Mouse (Mus musculus) thymus, postnatal 14 days (tissue): ENCODE data around the gene Triobp.
A peak's percentile ranks its signal among the peaks of the same experiment; 100 is the strongest.

ENCODE experiments used
- DNase-seq: peaks from one replicate; pipeline ENCODE4 v3.0.0; 2021

Gene Triobp

DNA sequence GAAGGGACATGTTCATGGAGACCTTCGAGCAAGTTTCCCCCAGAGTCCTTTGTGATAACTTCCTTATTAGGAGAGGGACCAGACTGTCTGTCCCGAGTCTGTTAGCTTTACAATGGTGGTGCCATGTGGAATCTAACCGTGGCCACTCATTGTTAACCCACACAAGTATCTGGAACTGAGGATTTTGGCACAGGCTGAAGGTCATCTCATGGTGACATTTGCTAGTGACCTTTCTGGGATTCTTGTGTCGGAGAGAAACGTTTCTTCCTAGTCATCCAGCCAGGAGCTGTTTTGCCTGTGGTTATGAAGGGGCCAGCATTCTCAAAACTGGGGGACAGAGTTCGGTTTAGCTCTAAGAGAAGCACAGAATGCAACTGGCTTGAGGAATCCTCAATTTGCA, 24.1 kb downstream of the Triobp start:
- no peak for DNase-seq

DNA sequence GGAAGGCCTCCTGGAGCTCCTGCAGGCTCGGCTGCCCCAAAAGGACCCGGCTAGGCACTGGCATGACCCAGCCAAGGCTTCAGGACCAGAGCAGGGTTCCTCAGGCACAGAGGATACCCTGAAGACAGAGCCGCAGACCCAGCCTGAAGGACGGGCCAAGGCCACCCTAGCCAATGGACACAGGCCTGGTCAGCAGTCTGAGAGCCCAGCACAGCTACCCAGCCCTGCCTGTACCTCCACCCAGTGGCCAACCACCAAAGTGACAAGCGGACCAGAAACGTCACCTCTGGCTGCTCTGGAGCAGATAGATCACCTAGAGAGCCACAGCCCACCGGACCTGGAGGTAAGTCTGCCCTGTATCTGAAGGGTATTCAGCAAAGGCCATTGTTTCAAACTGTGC, 26.4 kb downstream of the Triobp start:
- no peak for DNase-seq

DNA sequence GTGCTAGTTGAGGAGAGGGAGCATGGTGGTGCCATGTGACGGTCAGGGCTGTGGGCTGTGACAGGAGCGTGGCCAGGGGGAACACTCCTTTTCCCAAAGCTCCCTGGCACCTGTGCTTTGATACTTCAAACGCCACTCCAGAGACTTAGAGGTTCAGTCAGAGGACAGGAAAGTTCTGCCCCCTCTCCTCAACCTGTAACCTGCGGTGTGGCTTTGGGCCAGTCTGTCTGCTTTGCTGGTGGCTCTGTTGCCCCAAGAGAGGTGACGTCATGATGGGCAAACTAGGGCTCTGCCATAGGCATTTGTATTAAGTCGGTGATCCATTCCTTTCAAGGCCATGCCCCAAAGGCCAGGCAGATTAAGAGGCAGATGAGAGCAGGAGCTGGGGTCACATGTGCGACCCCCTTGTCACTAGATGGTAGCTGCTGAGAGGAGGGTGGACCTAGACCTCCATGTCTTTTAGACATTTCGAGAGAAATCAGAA, 30.2 kb downstream of the Triobp start:
- DNase-seq: no peak

DNA sequence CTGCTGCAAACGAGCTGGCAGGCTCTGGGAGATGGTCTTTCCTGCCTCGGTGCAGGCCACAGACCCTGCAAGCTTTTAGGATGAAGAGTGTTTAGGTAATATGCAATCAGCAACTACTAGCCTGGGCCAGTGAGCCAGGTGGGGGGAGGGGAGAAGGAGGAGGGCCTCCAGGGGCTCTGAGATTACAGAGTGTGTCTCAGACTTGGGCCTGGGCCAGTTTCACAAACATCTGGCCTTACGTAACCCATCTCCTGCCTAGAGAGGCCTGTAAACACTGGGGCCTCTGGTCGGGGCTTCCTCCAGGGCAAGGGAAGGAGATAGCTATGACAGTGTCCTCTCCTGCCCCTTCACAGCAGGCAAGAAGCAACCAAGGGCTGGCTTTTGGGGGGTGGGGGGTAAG, 31.4 kb downstream of the Triobp start:
- DNase-seq: no peak

DNA sequence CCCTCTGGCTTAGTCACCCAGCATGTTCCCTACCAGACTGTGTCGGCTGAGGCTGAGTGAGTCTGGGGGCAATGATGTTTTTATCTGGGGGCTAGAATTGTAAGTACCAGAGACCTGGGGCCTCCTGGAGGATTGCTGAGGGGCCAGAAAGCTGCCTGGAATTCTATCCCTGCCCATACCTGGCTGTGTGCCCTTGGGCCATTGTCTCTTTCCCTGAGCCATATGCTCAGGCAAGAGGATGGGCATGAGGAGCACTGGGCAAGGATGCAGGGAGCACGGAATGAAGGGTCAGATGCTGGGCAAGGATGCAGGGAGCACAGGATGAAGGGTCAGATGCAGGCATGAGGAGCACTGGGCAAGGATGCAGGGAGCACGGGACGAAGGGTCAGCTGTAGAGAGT, 32.6 kb downstream of the Triobp start:
- no peak for DNase-seq

DNA sequence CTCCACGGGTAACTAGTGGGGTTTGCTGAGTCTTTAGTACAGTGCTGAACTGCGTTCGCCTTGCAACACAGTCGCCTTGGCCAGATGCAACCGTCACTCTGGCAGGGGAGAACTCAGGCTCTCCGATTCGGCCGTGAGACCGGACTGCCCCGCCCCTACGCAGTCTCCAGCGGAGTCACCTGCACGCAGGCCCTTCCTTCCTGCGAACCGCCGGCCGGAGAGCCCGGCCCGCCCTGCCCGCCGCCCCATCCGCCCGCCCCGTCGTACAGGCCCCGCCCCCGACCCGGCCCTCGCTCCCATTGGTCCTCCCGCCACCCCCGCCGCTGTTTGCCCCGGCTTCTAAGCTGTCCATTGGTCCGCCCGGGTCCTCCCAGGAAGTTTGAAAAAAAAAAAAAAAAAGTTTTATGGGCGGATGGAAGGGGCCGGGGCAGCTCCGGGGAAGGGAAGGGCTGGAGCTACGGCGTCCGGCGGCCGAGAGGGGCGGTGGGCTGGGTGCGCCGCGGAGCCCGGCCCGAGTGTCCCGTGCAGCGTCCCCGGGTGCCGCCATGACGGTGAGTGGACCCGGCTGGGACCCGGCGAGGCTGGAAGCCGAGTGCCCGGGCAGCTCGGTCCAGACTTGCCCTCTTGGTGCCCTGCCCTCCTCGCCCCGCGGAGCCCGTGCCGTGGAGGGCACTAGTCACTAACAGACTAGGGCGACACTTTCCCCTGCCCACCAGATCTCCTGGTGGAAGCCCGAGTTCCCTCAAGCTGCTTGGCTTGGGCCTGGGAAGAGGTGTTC, 35.3 kb downstream of the Triobp start:
- DNase-seq: peak; percentile 89

DNA sequence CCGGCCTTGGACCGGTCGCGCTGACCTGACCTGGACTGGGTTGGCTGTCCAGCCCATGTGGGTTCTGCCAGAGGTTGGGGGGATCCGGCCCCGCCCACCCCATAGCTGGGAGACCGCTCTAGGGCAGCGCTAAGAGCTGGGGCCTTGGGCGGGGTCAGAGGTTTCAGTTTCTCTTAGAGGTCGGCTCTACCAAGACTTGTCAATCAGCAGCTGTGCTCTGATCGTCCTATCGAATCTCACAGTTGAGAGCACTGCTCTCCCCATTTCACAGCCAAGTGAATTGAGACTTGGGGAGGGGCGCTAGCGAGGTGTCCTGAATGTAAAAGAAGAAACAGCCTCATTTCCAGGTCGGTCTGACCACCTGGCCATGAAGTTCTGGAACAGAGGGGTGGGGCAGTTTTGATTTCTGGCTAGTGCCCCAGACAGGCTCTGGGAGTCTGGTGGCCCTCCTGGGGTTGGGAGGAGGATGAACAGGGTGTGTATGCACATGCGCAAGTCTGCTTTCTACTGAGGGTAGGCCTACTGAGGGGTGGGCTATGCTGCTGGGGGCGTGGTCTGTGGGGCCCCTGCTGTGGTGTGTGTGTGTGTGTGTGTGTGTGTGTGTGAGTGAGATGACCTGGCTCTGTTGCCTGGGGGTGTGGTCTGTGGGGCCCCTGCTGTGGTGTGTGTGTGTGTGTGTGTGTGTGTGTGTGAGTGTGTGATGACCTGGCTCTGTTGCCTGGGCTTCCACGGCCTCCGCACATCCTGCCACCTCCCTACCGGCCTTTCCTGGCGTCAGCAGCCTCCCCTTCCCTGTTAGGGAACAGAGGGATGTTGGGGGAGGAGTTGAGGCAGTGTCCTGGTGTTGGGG, 36.1 kb downstream of the Triobp start:
- DNase-seq: peak; percentile 65

DNA sequence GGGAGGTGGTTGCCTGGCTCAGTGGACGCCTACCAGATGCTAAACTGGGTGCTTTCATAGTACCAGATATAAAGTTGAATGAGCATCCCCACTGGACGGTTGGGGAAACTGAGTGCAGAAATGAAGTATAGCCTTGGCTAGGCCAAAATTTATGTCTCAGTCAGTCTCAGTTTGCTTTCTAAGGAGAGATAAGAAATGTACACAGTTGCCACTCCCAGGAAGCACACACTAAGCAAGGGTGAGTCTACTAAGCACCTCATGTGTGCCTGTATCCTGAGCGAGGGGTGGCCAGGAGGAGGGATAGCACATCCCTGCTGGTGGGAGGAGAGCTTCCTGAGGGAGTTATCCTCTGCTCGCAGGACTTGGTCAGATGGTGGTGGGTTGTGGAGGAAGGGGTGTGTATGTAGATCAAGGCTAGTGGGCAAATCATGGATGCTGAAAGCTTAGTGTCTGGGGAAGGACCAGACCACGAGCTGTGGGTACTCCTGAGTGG, 36.8 kb downstream of the Triobp start:
- DNase-seq: no peak

DNA sequence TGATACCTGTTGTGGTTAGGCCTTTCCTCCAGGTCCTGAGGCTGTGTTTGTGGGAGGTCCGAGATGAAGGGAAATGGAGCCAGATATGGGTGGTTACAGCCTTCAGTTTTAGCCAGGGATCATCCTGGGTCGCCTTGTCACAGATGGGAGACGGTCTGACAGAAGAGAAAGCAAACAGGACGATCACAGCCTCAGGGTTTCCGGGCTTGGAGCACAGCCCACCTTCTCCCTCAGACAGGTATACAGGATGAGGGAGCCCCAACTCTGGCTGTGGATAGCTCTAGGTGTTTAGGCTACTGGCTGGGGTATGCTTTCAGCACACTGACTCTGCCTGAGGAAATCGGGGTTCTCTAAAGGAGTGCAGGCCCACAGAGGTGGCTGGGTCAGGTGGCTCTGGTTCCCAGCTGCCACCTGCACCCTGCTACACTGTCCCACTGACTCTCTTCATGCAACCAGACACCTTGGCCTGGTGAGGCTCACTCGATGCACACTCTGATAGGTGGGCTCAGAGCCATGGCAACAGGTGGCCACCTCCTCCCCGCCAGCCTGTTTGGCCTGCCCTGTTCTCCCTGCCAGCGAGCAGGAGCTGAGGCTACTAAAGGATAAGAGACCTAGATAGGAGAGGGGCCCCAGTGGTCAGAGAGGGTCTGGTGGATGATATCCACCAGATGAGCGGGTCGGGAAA, 39.2 kb downstream of the Triobp start:
- DNase-seq: no peak

DNA sequence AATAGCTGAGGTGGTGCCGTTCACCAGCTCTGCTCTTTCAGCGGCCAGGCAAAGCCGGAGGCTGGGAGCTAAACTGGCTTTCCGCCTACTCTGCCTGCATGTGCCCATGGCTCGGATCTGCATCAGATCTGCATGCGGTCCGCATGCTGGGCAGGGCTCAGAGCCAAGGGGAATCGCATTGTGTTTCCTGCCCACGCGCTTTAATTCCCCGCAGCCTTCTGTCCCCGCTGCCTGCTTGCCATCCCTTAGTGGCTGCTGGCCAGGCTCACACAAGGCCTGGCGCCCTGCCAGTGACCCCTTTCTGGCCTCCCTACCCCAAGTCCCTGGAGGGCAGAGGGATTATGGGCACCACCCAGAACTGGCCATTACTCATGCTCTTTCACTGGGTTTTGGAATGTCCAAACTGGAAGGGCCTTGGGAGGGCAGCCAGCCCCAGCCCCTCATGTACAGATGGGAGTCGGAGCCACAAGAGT, 41.0 kb downstream of the Triobp start:
- no peak for DNase-seq

DNA sequence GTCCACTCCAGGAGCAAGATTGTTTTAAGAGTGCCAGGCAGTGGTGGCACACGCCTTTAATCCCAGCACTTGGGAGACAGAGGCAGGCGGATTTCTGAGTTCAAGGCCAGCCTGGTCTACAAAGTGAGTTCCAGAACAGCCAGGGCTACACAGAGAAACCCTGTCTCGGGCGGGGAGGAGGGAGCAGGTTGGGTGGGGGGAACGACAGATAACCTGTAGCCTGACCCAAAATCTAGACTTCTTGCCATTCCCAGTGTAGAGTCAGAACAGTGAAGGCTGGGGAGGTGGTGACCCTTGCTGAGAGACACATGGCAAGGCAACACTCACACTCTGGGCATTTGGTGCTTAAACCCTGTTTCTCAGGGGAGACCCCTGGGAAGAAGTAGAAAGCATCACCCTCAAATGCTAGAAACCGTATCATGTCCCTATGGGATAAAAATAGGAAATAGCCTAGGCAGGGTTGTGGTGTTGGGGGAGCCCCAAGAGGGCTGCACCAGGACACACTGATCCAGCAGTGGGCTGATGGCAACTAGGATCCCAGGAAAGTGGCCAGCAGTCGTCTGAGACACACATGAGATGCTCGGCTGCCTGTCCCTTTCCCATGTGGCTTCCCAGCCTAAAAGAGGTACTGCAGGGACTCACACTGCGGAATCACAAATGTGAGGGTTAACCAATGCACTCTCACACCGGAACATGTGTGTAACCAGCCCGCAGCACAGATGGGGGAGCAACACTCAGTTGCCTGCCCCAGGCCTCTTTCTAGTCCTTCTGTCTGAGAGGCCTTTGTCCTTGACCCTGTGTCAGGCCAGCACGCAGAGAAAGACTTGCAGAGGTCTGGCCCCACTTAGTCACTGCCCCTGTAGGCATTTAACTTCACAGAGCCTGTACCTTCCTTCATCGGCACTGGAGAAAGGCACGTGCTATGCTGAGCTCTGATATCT, 41.9 kb downstream of the Triobp start:
- DNase-seq: no peak

DNA sequence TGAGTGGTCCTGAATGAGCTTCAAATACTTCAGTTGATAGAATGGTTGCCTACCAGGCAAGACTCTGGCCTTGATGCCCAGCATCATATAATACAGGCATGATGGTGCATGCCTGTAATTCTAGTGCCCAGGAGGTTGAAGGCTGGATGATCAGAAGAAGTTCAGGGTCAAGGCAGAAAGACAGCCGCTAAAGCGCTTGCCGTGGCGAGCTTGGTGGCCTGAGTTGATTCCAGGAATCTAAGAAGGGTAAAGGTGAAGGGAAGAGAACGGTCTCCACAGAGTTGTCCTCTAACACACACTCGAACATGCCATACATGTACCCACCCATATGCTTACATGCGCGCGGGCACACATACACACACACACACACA, 42.6 kb downstream of the Triobp start:
- DNase-seq: no peak

DNA sequence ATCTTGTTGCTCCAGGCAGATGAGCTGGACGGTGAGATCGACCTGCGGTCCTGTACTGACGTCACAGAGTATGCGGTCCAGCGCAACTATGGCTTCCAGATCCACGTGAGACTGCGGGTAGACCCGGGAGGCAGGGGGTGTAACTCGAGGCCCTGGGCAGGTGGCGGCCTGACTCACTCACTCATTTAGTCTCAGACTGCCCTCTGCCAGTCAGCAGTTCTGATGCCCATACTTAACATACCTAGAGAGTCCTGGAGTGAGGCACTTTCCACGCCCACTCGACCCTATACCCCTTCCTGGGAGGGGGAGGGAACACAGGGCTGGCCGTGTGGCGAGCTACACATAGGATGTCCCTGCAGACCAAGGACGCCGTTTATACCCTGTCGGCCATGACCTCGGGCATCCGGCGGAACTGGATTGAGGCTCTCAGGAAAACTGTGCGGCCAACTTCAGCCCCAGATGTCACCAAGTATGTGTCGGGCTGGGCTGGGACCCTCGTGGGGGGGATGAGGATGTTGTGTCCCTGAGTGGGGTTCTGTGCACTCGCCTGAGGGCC, 43.5 kb downstream of the Triobp start:
- no peak for DNase-seq

DNA sequence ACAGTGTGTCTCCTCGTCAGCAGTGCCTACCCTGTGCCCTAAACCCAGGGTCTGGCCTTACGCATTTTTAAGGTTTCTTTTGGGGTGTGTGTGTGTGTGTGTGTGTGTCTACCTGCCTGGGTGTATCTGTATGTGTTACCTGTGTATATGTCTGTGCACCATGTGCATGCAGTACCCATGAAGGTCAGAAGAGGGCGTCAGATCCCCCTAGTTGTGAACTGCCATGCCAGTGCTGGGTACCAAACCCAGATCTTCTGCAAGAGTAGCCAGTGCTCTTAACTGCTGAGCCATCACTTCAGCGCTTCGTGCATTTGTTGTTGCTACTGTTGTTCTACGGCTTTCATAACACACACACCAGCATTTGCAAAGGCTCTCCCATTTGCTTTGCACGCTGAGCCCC, 44.7 kb downstream of the Triobp start:
- no peak for DNase-seq

DNA sequence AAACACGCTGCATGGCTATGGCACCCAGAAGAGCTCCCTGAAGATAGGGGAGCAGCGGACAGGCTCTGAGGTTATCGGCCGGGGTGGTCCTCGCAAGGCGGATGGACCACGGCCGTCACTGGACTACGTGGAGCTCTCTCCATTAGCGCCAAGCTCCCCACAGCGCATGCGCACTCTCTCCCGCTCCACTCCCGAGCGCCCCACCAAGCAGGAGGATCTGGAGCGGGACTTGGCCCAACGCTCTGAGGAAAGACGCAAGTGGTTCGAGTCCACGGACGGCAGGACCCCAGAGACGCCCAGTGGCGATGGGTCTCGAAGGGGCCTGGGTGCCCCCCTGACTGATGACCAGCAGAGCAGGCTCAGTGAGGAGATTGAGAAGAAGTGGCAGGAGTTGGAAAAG, 45.4 kb downstream of the Triobp start:
- DNase-seq: no peak

DNA sequence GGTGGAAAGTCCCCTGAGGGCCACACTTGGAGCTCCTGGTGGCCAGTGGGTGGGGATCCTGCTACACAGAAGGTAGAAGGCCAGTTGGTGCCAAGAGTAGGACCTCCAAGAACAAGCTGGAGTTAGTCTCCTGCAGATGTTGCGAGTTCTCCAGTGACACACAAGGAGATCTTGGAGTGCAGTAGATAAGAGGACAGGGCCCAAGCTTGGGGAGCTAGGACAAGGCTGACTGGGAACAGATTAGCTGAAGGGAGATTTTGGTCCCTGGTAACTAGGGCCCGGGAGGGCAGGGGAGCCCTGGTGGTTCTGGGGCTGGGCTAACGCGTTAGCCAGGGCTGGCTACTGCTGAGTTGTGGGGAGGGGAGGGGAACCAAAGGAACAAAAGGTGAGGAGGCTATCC, 48.4 kb downstream of the Triobp start:
- DNase-seq: no peak

DNA sequence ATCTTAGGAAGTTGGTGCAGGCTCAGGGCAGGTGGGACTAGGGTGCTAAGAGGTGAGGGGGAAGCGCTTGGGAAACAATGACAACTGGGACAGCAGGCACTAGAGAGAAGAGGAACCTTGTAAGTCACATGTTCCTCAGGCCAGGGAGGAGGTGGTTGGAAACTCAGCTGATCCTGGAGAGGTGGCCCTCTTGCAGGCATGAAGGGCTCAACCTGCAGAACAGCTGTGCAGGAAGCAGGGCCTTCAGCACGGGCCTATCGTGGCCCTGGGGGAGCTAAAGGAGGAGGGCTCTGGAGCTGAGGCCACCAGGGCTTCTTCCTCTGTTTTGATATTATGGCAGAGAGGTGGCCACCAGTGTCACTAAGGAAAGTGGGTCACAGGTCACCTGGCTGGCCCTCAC, 49.1 kb downstream of the Triobp start:
- peak; percentile 64 for DNase-seq

DNA sequence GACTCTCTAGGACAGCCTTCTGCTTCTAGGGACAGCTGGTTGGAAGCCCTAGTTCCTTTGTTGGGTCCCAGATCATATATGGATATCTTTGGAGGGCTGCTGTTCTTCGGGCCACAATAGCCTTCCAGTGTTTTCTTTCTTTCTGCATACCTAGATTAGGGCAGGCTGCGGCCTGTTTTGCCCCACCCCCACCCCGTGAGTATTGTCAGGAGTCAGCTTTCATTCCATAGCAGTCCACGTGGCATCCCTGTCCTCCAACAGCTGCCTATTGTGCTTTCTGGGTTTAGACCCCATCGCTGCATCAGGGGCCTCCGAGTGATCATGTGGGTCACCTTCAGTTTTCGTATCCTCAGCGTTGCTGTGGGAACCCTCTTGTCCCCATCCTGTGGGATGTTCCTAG, 50.8 kb downstream of the Triobp start:
- no peak for DNase-seq

DNA sequence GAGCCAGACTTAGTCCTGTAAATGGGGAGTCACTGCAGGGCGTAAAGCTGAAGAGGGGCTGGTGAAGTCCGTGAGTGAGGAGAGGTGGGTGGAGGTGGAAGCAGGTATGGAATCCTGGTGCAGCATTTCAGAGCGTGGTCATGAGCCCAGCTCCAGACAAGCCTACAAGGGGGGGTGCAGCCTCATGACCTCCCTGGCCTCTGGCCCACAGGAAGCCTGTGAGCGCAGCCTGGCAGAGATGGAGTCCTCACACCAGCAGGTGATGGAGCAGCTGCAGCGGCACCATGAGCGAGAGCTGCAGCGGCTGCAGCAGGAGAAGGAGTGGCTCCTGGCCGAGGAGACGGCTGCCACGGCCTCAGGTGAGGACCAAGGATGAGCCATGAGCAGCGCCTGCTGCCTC, 52.1 kb downstream of the Triobp start:
- DNase-seq: peak; percentile 37

DNA sequence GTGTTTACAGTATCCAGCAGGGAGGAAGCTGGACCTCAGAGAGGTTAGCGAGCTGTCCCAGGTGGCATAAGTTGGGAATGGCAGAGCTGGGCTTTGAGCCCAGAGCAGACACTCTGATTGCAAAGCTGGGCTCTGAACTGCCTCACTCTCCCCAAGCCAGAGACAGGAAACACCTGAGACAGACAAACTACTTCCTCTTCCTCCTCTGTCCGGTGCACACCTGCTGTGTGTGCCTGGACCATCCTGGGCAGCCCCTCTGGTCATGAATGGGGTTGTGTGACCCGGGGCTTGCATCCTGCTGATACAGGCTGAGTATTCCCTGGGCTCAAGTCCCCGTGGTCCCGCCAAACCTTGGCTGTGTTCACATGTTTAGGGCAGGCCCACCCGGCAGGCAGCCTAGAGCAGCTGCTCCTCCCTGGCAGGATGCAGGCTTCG, 52.9 kb downstream of the Triobp start:
- DNase-seq: peak; percentile 33

DNA sequence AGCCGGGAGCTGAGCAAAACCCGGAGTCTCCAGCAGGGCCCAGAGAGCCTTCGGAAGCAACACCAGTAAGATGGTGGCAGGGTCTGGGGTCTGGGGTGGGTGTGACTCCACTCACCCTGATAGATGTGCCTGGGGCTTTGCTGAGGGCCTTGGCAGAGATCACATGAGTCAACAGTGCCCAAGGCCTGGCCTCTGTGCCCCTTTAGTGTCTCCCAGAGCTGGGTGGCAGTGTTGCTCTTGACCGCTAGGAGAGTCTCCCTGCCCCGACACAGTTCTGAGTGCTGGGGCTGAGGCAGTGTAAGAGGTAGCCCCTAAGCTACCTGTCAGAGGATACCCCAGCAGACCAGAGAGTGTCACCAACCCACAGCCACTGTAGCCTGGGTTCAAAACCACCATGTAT, 54.0 kb downstream of the Triobp start:
- no peak for DNase-seq

DNA sequence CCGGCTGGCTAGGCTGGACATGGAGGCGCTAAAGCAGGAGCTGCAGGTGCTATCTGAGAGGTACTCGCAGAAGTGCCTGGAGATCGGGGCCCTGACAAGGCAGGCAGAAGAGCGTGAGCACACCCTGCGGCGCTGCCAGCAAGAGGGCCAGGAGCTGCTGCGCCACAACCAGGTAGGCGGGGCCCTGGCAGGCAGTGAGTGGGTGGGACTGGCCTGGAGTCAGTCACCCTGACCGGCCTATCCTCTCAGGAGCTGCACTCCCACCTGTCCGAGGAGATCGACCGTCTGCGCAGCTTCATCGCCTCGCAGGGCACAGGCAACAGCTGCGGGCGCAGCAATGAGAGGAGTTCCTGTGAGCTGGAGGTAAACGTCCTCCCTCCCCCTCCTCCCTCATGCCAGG, 54.5 kb downstream of the Triobp start:
- DNase-seq: no peak
